Mouse (Mus musculus): ENCODE data around the gene Prkcsh. TPM values are rescaled to one million over a fixed set of nuclear protein-coding genes. Genes with fewer than 3 reads are reported as not detected.

The Prkcsh gene
- polyA plus RNA-seq, 1 experiment from 2014 or later: 85.5 TPM

DNA sequence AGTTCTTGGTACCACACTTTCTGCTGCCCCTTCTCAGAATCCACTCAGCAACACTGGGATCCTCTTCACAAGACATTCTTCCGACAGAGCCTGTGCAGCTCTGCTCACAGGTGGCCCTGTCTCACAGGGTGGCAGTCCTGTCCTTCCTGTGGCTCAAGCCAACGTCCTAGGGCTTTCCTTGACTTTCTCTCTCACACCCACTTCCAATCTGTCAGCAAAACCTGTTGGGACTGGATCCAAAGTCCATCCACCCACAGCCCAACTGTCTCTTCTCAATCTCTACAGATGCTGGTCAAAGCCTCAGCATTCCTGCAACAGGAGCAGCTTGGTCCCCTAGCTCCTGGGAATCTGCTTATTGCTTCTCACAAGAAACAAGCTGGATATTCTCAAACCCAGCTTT, 58.7 kb downstream of the Prkcsh start:
- Histone ChIP-seq H3K9ac (ENCODE audit: low read length) (no peak overlapping the region), H3K4me2 (no peak overlapping the region), H3K27ac (ENCODE audit: low read depth, low read length) (no peak overlapping the region), H3K36me3 (ENCODE audit: control insufficient read depth, insufficient read depth, low read length) (peaks cover 26% of the 10 kb centered on the region), H3K4me3 (ENCODE audit: low read depth, low read length) (no peak overlapping the region), H3K4me1 (ENCODE audit: control insufficient read depth, insufficient read depth, low read length) (no peaks in the 10 kb centered on the region), H3K9me3 (ENCODE audit: control insufficient read depth, low read length) (no peaks in the 10 kb centered on the region), H3K27me3 (ENCODE audit: control insufficient read depth, insufficient read depth, low read length) (no peaks in the 10 kb centered on the region)
- ATAC-seq (ENCODE audit: low FRiP score) (no peak), DNase-seq (ENCODE audit: low spot score, missing footprints) (no peak)
- 93% methylated on average over 2 of the region's 2 CpGs for WGBS

Other genes with a start within 250 kb of the Prkcsh start
- gene Spc24, start 242.5 kb upstream of the Prkcsh start, polyA plus RNA-seq (2014; fragmentation: Nextera tagmentation; extraction: Ambion mirVana): 91.3 and 115 TPM in 2 replicates
- 3.5 and 3.9 TPM in 2 replicates for gene Kank2, start 204.1 kb upstream of the Prkcsh start, polyA plus RNA-seq (2014; fragmentation: Nextera tagmentation; extraction: Ambion mirVana)
- 0.19 and 0.22 TPM in 2 replicates for gene Angptl8, start 167.3 kb upstream of the Prkcsh start, polyA plus RNA-seq (2014; fragmentation: Nextera tagmentation; extraction: Ambion mirVana)
- 15.1 and 15.9 TPM in 2 replicates for gene Dock6, start 150.2 kb upstream of the Prkcsh start, polyA plus RNA-seq (2014; fragmentation: Nextera tagmentation; extraction: Ambion mirVana)
- gene Rab3d, start 84.6 kb upstream of the Prkcsh start, polyA plus RNA-seq (2014; fragmentation: Nextera tagmentation; extraction: Ambion mirVana): 7.8 and 9.1 TPM in 2 replicates
- 2.4 and 3.4 TPM in 2 replicates for gene Ccdc159, start 75.3 kb upstream of the Prkcsh start, polyA plus RNA-seq (2014; fragmentation: Nextera tagmentation; extraction: Ambion mirVana)
- gene Tmem205, start 75.2 kb upstream of the Prkcsh start, polyA plus RNA-seq (2014; fragmentation: Nextera tagmentation; extraction: Ambion mirVana): 30.6 and 35.7 TPM in 2 replicates
- gene Plppr2, start 65.8 kb upstream of the Prkcsh start, polyA plus RNA-seq (2014; fragmentation: Nextera tagmentation; extraction: Ambion mirVana): 19.1 and 22.2 TPM in 2 replicates
- gene Swsap1, start 47.1 kb upstream of the Prkcsh start, polyA plus RNA-seq (2014; fragmentation: Nextera tagmentation; extraction: Ambion mirVana): 20.3 and 22.3 TPM in 2 replicates
- 3.4 and 5.2 TPM in 2 replicates for gene Epor, start 39.3 kb upstream of the Prkcsh start, polyA plus RNA-seq (2014; fragmentation: Nextera tagmentation; extraction: Ambion mirVana)
- gene Rgl3, start 13.4 kb upstream of the Prkcsh start, polyA plus RNA-seq (2014; fragmentation: Nextera tagmentation; extraction: Ambion mirVana): 0.97 and 2.2 TPM in 2 replicates
- gene Ccdc151, start 172 bp upstream of the Prkcsh start, polyA plus RNA-seq (2014; fragmentation: Nextera tagmentation; extraction: Ambion mirVana): 4.7 and 6.3 TPM in 2 replicates
- gene Elavl3, start 49.2 kb downstream of the Prkcsh start, polyA plus RNA-seq (2014; fragmentation: Nextera tagmentation; extraction: Ambion mirVana): 49.8 and 53.9 TPM in 2 replicates
- gene Gm49318, start 68.5 kb downstream of the Prkcsh start, polyA plus RNA-seq (2014; fragmentation: Nextera tagmentation; extraction: Ambion mirVana): not detected in 2 replicates
- 7.6 and 7.9 TPM in 2 replicates for gene Zfp653, start 68.6 kb downstream of the Prkcsh start, polyA plus RNA-seq (2014; fragmentation: Nextera tagmentation; extraction: Ambion mirVana)
- gene Ecsit, start 82.6 kb downstream of the Prkcsh start, polyA plus RNA-seq (2014; fragmentation: Nextera tagmentation; extraction: Ambion mirVana): 31.2 and 31.5 TPM in 2 replicates
- 1.3 and 1.6 TPM in 2 replicates for gene Cnn1, start 96.4 kb downstream of the Prkcsh start, polyA plus RNA-seq (2014; fragmentation: Nextera tagmentation; extraction: Ambion mirVana)
- 208 and 225 TPM in 2 replicates for gene Elof1, start 114.4 kb downstream of the Prkcsh start, polyA plus RNA-seq (2014; fragmentation: Nextera tagmentation; extraction: Ambion mirVana)
- gene Acp5, start 132.9 kb downstream of the Prkcsh start, polyA plus RNA-seq (2014; fragmentation: Nextera tagmentation; extraction: Ambion mirVana): 15.4 and 19.7 TPM in 2 replicates
- 63.9 and 66.6 TPM in 2 replicates for gene Pigyl, start 154.0 kb downstream of the Prkcsh start, polyA plus RNA-seq (2014; fragmentation: Nextera tagmentation; extraction: Ambion mirVana)
- gene Zfp872, start 185.3 kb downstream of the Prkcsh start, polyA plus RNA-seq (2014; fragmentation: Nextera tagmentation; extraction: Ambion mirVana): 0.17 and 0.23 TPM in 2 replicates
- 11.3 and 11.8 TPM in 2 replicates for gene Zfp809, start 222.9 kb downstream of the Prkcsh start, polyA plus RNA-seq (2014; fragmentation: Nextera tagmentation; extraction: Ambion mirVana)